ENCODE assay signal across 10 mouse cellular contexts in the genomic region with DNA sequence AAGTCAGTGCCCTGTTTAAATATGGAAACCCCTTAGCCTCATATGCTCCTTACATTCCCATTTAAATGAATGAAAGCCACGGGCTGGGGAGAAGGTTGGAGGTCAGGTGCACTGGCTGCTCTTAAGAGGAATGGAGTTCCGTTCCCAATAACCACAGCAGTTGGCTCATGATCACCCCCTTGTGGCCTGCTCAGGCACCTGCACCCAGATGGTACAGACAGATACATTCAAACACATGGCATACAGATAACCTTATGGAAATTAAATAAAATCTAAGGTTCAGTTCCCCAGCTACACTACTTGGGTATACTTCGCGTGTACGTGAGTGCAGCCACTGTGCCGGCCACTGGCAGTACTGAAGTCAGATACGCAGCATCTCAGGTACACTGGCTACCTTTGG.
DNase-seq lines count a peak whose midpoint lies in the region; ATAC-seq and TF ChIP-seq lines count a peak whose summit lies in the region.
"Had no signal": no experiment of that assay in that cellular context is flagged by ENCODE, and none has a peak within 500 bp of the region (broad histone marks: within the 10 kb centered on the region; RNA-seq: fewer than 3 reads in every experiment).

No protein-coding gene starts in this region.

- no peak overlapping the region for H3K27ac ChIP-seq in hindbrain, postnatal 0 days
- H3K27ac ChIP-seq in hindbrain, embryonic 14.5 days = no peak overlapping the region
- H3K27ac ChIP-seq in embryonic facial prominence, embryonic 10.5 days (replicated peaks) = 0 out of 2 replicates have a peak overlapping the region, but pooled peaks have one; percentile 8
- H3K27ac ChIP-seq in lung, embryonic 14.5 days (ENCODE audit: low read depth) = no peak overlapping the region
- H3K27ac ChIP-seq in intestine, embryonic 15.5 days = no peak overlapping the region
- H3K27ac ChIP-seq: embryonic facial prominence, embryonic 15.5 days; limb, embryonic 13.5 days had no signal

- no peaks in the 10 kb centered on the region for H3K36me3 ChIP-seq in hindbrain, postnatal 0 days (ENCODE audit: insufficient read depth, low read length)
- H3K36me3 ChIP-seq in hindbrain, embryonic 14.5 days (replicated peaks; ENCODE audit: control insufficient read depth, insufficient read depth) = no peaks in the 10 kb centered on the region
- no peaks in the 10 kb centered on the region for H3K36me3 ChIP-seq in embryonic facial prominence, embryonic 10.5 days (replicated peaks)
- H3K36me3 ChIP-seq in lung, embryonic 14.5 days (ENCODE audit: insufficient read depth) = no peaks in the 10 kb centered on the region
- H3K36me3 ChIP-seq in intestine, embryonic 15.5 days = no peaks in the 10 kb centered on the region
- H3K36me3 ChIP-seq: embryonic facial prominence, embryonic 15.5 days; limb, embryonic 13.5 days had no signal

- no peak for ATAC-seq in hindbrain, postnatal 0 days
- ATAC-seq in hindbrain, embryonic 14.5 days (ENCODE audit: low FRiP score) = no peak
- ATAC-seq in lung, embryonic 14.5 days (ENCODE audit: insufficient read depth) = no peak
- no peak for ATAC-seq in intestine, embryonic 15.5 days

- H3K4me2 ChIP-seq in hindbrain, postnatal 0 days (ENCODE audit: low read depth, low read length) = no peak overlapping the region
- H3K4me2 ChIP-seq in hindbrain, embryonic 14.5 days (replicated peaks) = no peak overlapping the region
- no peak overlapping the region for H3K4me2 ChIP-seq in lung, embryonic 14.5 days
- no peak overlapping the region for H3K4me2 ChIP-seq in intestine, embryonic 15.5 days (replicated peaks)
- H3K4me2 ChIP-seq: embryonic facial prominence, embryonic 15.5 days; limb, embryonic 13.5 days had no signal

- no peaks in the 10 kb centered on the region for H3K9me3 ChIP-seq in hindbrain, postnatal 0 days (ENCODE audit: low read length)
- H3K9me3 ChIP-seq in hindbrain, embryonic 14.5 days (ENCODE audit: control insufficient read depth, low read length) = no peaks in the 10 kb centered on the region
- no peaks in the 10 kb centered on the region for H3K9me3 ChIP-seq in embryonic facial prominence, embryonic 10.5 days
- H3K9me3 ChIP-seq in lung, embryonic 14.5 days (ENCODE audit: low read depth, low read length) = no peaks in the 10 kb centered on the region
- H3K9me3 ChIP-seq in intestine, embryonic 15.5 days = no peaks in the 10 kb centered on the region
- H3K9me3 ChIP-seq: embryonic facial prominence, embryonic 15.5 days; limb, embryonic 13.5 days had no signal

- H3K9ac ChIP-seq in hindbrain, postnatal 0 days (replicated peaks; ENCODE audit: low read length) = no peak overlapping the region
- H3K9ac ChIP-seq in hindbrain, embryonic 14.5 days = no peak overlapping the region
- H3K9ac ChIP-seq in lung, embryonic 14.5 days = no peak overlapping the region
- H3K9ac ChIP-seq in intestine, embryonic 15.5 days = no peak overlapping the region
- H3K9ac ChIP-seq: embryonic facial prominence, embryonic 15.5 days; limb, embryonic 13.5 days had no signal

- H3K27me3 ChIP-seq in hindbrain, postnatal 0 days (ENCODE audit: insufficient read depth, low read length) = no peaks in the 10 kb centered on the region
- H3K27me3 ChIP-seq in hindbrain, embryonic 14.5 days (ENCODE audit: control insufficient read depth, insufficient read depth, low read length) = no peaks in the 10 kb centered on the region
- H3K27me3 ChIP-seq in embryonic facial prominence, embryonic 10.5 days (replicated peaks; ENCODE audit: low read depth, poor library complexity, severe bottlenecking) = no peaks in the 10 kb centered on the region
- no peaks in the 10 kb centered on the region for H3K27me3 ChIP-seq in lung, embryonic 14.5 days (ENCODE audit: insufficient read depth, low read length)
- H3K27me3 ChIP-seq in intestine, embryonic 15.5 days (replicated peaks) = no peaks in the 10 kb centered on the region
- H3K27me3 ChIP-seq: embryonic facial prominence, embryonic 15.5 days; limb, embryonic 13.5 days had no signal

- H3K4me3 ChIP-seq in hindbrain, postnatal 0 days (ENCODE audit: low read length) = no peak overlapping the region
- no peak overlapping the region for H3K4me3 ChIP-seq in hindbrain, embryonic 14.5 days (replicated peaks; ENCODE audit: low read length)
- no peak overlapping the region for H3K4me3 ChIP-seq in embryonic facial prominence, embryonic 10.5 days
- H3K4me3 ChIP-seq in lung, embryonic 14.5 days (ENCODE audit: low read depth, low read length) = no peak overlapping the region
- H3K4me3 ChIP-seq in intestine, embryonic 15.5 days (replicated peaks) = no peak overlapping the region
- H3K4me3 ChIP-seq: embryonic facial prominence, embryonic 15.5 days; limb, embryonic 13.5 days had no signal

- WGBS in hindbrain, postnatal 0 days = 73% methylated on average over 7 of the region's 7 CpGs
- 66% methylated on average over 7 of the region's 7 CpGs for WGBS in hindbrain, embryonic 14.5 days
- 63% methylated on average over 7 of the region's 7 CpGs for WGBS in embryonic facial prominence, embryonic 10.5 days
- 67% methylated on average over 7 of the region's 7 CpGs for WGBS in lung, embryonic 14.5 days
- 72% methylated on average over 7 of the region's 7 CpGs for WGBS in intestine, embryonic 15.5 days

- peak; percentile 46 for DNase-seq in hindbrain, postnatal 0 days (ENCODE audit: low spot score)
- DNase-seq in hindbrain, embryonic 14.5 days (ENCODE audit: low spot score) = no peak
- peak; percentile 2 to 7 for DNase-seq in B cell, adult 2 months
- DNase-seq in NIH3T3 (ENCODE audit: low read depth) = peak; percentile 33
- peak; percentile 70 for DNase-seq in embryonic facial prominence, embryonic 10.5 days (ENCODE audit: low spot score)
- DNase-seq in lung, embryonic 14.5 days = peak; percentile 74
- DNase-seq in thymus, adult 18-20 months = peak; percentile 15 to 19

- H3K4me1 ChIP-seq in hindbrain, postnatal 0 days (ENCODE audit: insufficient read depth, low read length) = no peaks in the 10 kb centered on the region
- H3K4me1 ChIP-seq in hindbrain, embryonic 14.5 days (replicated peaks; ENCODE audit: control insufficient read depth, insufficient read depth, low read length) = peaks cover 7% of the 10 kb centered on the region
- H3K4me1 ChIP-seq in embryonic facial prominence, embryonic 10.5 days = peaks cover 12% of the 10 kb centered on the region
- no peaks in the 10 kb centered on the region for H3K4me1 ChIP-seq in lung, embryonic 14.5 days (ENCODE audit: insufficient read depth)
- H3K4me1 ChIP-seq in intestine, embryonic 15.5 days (replicated peaks) = no peaks in the 10 kb centered on the region
- H3K4me1 ChIP-seq: embryonic facial prominence, embryonic 15.5 days had no signal

- TF ChIP-seq CTCF in hindbrain, postnatal 0 days (IDR thresholded peaks at IDR 0.05; ENCODE audit: low read depth) = peak; percentile 85
- TF ChIP-seq CTCF in lung, embryonic 14.5 days (IDR thresholded peaks at IDR 0.05; ENCODE audit: low read depth) = peak; percentile 84
